Mouse (Mus musculus): Measurements from ENCODE around the gene Gpx3.

Gene Gpx3

DNA sequence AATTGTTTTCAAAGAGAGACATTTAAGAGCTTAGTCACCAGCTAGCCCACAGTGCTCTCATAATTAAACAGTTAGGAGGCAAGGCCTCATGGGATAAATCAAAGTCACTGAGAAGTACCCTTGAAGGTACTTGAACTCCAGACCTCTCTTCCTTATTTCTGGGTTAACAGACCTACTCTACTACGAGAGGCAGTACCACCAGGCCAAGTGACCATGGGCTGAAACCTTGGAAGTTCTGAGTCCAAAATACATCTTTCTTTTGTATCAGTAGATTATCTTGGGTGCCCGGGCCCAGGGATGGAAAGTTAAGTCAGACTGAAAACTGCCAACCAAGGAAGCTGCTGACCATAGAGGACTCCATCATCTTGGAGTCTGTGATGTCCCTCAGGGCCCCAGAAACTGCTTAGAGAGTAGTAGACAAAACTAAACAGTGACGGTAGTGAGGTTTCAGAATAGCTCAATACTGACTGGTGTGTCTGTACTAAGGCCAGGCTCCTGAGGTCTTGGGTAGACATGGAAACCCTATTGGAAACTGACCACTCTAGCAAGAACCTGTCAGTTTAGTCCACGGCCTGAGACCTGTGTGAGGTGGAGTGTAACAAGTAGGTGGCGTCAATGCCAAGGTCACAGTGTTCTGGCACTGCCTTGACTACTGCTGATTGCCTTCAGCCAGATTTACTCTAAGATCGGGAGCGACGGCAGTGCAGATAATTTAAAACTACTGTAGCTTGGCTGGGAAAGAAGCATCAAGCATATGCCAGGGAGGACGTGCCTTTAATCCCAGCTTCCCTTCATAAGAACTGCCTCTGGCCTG lies 10.5 kb downstream of the Gpx3 start:
- no peak for DNase-seq (ENCODE audit: low spot score in 2 of 2)

DNA sequence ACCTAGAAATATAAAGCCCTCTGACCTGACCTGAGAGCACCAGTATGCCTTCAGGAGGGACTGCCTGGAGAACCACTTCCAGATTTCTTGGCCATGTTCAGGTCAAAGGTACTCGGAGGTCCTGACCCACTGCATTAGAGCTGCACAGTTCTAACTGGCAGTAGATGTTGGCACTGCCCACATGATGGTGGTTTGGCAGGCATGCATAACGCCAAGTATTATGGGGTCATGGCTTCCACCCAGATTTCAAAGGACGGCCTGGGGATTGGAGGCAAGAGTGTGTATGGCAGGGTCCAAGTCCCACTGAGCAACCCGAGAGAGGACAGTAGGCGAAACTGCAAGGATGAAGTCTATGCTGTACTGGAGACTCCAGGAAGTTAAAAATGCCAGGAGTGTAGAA lies 11.6 kb downstream of the Gpx3 start:
- no peak for DNase-seq (ENCODE audit: low spot score in 2 of 2)

DNA sequence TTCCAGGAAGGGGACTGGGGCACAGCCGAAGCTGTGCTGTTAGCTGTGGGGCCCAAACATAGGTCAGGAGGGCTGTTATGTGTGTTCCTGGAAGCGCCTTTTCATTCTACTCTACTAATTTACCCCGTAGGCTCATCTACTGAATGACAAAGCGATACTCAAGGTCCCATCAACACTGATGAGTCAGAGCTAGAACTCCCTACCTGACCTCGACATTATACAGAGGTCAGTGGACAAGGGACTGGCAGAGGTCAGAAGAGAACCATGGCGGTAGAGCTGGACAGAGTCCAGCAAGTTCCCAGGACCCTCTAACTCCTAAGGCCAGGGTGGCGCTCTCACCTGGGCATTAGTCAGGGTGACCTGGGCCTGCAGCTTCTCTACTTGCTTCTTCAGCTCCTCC lies 15.2 kb downstream of the Gpx3 start:
- no peak for DNase-seq (ENCODE audit: low spot score in 2 of 2)

DNA sequence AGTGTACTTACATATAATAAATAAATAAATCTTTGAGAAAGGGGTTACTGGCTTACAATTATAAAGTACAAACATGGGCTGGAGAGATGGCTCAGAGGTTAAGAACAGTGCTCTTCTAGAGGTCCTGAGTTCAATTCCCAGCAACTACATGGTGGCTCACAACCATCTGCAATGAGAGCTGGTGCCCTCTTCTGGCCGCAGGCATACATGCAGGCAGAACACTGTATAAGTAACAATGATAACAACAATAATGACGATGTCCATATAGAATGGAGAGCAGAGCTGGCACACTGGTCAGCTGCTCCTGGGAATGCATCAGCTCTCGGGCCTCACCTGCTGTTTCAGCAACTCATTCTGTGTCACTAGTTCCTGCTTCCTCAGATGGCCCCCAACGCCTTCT lies 16.0 kb downstream of the Gpx3 start:
- no peak for DNase-seq (ENCODE audit: low spot score in 2 of 2)

DNA sequence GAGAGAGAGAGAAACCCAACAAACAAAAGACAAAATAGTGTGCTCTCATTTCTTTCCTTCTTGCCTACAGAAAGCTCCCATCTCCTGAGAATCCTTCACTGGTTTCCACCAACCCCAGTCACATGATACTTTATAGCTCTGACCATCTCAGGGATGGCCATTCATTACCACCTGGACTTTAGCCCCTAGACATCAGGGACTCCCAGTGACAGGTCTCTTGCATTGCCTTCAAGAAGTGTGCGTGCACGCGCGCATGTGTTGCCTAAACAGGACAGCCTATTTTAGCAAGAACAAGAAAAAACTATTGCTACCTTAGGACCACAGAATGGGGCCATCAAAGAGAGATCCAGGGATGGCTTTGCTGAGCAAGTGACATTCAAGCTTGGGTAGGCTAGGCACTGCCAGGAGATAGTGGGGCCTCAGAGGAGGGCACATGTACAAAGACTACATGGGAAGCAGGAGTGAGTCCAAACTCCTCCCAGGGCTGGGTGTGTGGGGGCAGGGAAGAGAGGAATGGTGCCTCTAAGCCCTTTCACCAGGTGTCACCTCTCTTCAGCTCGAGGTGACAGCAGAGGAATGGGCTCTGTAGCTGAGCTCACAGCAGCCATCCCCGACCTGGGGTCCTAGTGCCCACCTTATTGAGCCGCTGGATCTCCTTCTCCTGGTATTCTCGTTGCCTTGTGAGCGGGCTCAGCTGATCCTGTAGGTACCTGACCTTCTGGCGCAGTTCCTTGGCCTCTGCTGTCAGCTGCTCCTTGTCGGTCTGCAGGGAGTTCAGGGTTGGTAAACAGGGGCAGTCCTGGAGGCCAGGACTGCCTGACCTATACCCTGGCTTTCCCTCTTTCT lies 18.1 kb downstream of the Gpx3 start:
- DNase-seq (ENCODE audit: low spot score in 2 of 2): no peak

DNA sequence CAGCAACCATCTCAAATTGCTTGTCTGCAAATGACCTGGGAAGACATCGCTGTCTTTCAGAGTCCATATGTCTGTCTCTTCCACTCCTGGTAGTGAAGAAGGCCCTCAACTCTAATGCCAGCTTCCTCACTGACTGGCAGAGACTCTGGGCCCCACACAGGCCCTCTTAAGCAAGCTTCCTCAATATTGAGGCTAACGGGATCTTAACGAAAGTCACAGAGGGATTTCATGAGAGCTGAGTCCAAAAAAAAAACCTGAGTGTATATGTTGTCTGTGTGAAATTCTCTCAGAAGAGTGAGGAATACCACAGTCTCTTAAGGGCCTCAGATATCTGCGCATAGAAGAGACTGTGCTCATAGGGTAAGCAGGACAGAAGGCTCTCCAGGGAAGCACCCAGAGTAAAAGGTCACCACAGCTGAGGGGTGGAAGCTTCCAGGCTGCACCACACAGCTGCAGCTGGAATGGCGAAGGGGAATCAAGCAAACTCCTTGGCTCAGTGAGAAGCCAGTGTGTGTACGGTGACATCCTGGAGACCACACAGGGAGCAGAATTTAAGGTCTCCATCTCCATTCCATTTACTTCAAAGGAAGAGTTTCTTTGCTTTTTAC lies 18.8 kb downstream of the Gpx3 start:
- DNase-seq (ENCODE audit: low spot score in 2 of 2): no peak

DNA sequence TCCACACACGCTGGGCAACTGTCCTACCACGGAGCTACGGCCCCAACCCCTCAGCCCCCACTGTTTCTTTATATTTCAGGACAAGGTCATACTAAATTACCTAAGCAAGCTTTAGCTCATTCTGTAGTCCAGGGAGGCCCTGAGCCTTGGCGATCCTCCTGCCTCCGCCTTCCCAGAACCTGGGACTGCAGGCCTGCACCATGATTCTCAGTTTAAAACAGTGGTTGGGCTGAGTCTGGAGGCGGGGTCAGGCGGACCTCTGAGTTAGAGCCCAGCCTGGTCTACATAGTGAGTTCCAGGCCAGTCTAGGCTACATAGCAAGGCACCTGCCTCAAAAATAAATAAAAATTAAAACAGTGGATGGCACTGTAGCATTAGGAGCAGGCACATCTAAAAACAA lies 19.5 kb downstream of the Gpx3 start:
- no peak for DNase-seq (ENCODE audit: low spot score in 2 of 2)

DNA sequence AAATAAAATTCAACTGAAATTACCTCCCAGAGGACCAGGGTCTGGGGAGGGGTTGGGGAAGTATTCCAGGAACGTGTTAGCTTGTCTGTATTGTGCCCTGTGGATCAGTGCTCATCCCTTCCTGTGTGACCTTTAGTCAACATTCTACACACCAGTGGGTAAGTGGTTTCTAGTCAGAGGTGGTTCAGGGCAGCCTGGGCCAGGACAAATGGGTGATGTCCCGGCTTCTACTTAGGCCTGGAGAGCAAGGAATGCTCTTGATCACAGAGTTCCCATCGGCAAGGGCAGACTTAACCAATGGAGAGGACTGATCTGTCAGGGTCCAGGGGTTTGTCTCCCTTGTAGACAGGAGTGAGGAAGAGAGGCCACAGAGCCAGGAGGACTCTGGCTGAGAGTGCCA lies 20.2 kb downstream of the Gpx3 start:
- no peak for DNase-seq (ENCODE audit: low spot score in 2 of 2)

DNA sequence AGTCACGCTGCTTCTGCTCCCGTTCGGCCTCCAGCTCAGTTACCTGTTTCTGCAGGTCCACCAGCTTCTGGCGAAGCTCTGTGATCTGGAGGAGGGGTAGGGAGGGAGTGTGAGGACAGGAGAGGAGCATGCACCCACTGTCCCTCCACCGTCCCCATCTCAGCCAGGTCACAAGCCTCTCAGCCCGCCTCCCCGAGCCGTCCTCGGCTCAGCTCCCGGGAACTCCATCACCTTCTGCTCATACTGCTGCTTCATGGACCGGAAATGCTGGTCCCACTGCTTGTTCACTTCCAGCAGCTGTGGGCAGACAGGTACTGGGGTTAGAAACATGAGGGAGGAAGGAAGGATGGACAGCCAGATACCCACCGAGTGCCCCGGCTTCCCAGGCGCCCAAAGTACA lies 21.9 kb downstream of the Gpx3 start:
- DNase-seq (ENCODE audit: low spot score in 2 of 2): no peak

DNA sequence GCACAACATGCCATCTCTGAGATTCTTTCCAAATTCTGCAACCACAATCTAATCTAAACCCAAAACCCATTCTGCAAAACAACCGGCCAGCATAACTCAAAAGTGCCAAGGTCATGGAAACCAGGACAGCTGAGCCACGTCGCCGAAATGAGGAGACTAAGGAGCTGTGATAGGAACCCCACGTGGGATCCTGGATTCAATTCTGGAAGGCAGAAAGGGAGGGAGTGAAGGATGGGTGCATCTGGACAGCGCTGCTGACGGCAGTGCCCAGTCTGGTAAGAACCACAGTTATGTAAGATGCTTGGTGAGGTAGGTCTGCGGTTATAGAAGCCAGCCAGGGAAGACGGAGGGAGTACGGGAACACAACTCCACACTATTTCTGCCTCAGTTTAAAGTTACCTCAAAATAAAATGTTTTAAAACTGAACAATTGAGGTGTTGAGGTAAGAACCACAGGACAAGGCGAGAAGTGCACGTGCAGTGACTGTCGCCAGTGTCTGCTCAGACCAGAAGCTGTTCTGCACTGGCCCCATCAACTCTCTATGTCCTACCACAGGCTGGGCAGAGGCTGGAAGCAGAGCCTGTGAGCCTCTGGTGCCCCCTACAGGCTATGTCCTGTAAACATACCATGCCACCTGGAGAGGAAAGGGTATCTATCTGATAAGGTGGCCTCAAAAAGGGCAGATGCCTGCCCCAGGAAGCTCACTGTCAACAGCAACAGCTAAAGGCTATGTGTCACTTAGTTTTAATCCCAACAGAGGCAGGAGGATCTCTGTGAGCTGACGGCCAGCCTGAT lies 25.3 kb downstream of the Gpx3 start:
- peak; percentile 52 to 55 for DNase-seq (ENCODE audit: low spot score in 2 of 2)

DNA sequence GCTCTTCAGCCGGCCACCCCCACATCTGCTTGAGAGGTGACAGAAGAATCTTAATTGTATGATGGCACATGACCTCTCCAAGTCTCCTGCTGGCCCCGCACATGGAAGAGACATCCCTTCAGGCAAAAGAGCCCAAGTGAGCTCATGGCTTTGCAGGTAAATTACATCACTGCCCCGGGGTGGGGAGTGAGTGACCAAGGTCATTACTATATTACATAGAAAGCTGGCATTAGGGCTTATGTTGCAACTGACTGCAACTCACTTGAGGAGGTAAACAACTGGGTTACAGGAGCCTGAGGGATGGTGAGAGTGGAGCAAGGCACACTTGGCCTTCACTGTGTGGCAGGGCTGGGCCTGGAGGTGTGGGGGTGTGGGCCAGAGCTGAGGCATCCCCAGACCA lies 26.0 kb downstream of the Gpx3 start:
- no peak for DNase-seq (ENCODE audit: low spot score in 2 of 2)

DNA sequence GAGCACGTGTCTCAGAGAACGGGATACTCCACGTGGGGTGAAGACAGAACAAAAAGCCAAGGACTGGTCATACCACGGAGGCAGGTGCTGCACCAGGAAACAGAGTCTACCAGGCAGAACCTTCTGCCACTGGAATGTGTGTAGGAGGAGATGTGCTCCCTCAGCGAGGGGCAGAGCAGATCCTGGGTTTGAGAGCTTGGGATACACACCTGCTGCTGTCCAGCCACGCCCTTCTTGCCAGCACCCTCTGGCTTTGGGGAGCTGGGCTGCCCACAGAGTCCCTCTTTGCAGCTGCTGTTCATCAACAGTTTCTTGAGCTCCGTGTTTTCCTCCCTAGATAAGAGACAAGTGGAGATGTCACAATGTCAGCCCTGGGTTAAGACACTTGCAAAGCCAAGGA lies 26.6 kb downstream of the Gpx3 start:
- DNase-seq (ENCODE audit: low spot score in 2 of 2): no peak

DNA sequence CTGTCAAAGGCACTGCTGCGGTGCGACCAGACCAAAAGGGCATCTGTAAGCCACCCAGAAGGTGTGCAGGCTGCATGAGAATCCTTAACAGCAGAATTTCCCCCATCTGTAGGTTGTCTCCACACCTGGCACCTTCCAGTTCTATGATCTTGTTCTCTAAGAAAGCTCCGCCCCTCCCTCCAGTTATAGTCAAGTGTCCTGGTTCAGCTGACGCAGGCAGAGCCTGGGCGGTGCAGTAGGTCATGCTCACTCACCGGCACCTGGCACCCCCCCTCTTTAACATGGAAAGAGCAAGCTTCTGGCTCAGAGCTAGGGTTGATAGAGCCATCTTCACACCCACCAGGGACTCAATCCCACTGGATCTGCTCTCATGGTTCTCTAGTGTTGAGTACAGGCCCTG lies 27.0 kb downstream of the Gpx3 start:
- DNase-seq (ENCODE audit: low spot score in 2 of 2): no peak

DNA sequence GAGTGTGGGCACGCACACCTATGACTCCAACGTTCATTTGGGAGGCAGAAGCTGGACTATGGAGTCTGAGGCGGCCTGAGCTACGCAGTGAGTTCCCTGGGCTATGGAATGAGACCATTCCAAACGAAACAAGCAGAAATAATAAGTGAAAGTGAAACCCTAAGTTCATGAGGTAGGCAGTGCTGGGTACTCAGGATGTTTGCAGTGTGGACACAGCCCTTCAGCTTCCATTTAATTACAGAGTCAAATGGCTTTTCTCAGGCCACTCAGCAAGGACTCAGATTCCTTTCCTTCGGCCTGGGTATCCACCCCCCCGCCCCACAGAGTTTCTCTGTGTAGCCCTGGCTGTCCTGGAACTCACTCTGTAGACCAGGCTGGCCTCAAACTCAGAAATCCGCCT lies 27.5 kb downstream of the Gpx3 start:
- DNase-seq (ENCODE audit: low spot score in 2 of 2): no peak

DNA sequence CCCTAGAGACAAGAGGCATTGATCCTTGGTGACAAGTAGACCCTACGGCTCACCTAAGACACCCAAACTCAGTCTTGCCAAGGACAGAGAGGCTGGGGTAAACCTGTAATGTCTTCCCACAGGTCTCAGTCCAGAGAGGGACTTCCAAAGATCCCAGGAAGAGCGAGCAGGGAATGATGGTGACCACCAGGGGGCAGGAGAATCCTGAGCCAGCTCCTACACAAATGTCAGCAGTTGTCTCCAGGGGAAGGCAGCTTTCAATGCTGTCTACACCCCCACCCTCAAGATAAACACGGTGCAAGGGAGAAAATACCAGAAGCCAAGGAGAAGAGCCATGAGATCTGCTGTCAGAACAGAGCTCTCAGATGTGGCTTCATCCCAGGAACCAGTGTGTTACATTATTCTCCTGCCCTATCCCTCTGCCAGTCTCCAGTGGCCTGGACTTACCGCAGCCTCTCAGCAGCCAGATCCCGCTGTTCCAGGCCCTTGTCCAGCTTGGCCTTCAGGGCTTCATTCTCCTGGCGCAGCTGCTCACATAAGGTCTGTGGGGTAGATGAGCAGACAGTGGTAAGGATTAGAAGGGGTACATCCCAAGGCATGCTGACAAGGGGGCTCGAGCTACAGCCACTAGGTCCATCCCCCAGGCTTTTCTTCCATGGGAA lies 28.2 kb downstream of the Gpx3 start:
- DNase-seq (ENCODE audit: low spot score in 2 of 2): no peak

DNA sequence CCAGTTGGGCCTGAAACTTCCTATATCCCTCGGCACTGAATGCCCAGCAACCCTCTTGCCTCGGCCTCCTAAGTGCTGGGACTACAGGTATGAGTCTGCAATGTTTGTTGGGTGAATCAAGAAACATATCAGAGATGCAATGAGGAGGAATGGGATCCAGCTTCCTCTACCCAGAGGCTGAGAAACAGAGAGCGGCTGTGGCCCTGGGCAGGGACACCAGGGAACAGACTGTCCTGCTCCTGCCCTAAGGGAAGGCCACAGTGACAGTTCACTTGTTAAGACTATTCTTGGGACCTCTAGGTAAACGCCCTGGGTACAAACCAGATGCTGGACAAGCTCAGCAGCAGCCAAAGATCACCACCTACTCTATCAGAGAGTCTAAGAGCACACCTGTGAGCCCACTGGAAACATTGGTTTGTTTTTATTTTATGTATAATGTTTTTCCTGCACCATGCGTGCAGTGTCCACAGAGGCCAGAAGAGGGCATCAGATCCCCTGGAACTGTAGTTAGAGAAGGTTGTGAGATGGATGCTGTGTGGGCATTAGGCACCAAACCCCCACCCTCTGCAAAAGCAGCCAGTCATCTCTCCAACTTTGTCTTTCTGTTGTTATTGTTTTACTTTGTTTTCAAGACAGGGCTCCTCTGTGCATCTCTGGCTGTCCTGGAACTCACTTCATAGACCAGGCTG lies 29.3 kb downstream of the Gpx3 start:
- DNase-seq (ENCODE audit: low spot score in 2 of 2): peak; percentile 35 to 37

DNA sequence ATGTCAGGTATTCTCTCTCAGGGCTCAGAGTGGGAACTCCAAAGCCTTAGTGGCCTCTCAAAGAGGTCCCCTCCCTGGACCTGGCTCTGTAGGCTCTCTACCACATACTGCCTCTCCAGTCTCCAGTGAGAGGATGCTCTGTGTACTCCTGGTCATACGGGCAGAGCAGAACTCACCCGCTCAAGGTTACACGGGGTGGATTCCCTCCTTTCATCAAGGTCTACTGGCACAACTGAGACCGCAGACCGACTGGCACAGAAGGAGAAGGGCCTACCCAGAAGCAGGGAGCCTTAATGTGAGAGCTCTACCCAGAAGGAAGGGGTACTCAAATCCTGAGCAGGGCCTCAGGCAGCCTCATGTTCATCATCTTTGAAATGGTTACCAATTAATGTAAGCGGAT lies 30.3 kb downstream of the Gpx3 start:
- DNase-seq (ENCODE audit: low spot score in 2 of 2): no peak

DNA sequence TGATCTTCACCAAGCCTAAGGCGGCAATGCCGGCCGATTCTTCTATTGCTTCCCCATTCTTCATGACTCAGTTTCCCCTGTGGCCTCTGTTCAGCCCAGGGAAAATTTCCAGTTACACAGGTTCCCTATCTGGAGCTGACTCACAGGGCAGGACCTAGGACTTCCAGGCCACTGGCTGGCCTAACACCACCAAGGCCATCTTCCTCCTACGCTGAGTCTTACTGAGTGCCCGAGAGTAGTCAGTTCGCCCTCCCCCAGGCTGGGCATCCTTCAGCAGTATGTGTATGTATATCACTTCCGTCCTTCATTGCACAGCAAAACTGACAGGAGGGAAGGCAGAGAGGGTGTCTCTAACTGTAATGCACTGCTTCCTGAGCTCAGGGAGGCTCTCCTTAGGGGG lies 31.9 kb downstream of the Gpx3 start:
- DNase-seq (ENCODE audit: low spot score in 2 of 2): no peak

DNA sequence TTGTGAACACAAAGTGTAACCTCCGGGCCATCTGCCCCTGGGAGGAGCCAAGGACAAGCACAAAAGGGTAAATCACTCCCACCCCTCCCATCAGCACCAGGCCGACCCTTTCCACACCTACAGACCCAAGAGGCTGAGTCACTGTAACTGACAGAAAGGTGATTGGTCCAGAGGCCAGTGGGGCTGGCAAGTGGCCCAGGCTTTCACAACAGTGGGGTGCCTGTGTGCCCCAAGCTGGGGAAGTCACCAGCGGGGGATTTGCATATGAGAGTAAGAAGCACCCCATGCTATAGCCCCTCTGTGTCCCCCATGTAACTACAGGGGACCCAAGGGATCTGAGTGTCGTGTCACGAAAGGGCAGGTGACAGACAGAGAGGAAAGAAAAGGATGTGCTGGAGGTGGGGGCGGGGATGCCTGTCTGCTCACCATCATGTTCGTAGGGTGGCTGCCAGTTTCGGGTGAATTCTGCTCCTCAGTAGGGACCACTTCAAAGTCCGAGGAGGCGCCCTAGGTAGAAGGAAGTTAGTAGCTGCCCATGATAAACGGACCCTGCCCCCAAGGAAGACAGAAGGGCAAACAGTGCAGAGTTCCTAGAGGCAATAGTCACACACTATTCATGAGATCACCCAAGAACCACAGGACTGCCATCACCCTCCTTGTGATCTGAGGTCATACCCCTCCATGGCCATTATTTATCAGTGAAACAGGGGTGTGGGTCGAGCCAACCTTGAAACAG lies 34.0 kb downstream of the Gpx3 start:
- DNase-seq (ENCODE audit: low spot score in 2 of 2): peak; percentile 38 to 43

DNA sequence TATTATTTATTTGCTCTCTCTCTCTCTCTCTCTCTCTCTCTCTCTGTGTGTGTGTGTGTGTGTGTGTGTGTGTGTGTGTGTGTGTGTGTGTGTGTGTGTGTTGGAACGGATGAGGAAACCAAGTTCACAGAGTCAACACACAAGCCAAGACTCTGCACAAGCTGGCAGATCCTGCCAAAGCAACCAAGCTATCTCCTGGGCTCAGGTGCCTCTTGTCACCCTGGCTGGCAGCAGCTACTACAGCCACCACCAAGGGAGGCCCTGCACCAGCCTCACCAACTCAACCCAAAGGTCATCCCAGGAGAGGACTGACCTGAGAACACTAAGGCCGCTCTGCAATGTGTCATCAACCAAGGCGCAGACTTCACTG lies 34.5 kb downstream of the Gpx3 start:
- DNase-seq (ENCODE audit: low spot score in 2 of 2): no peak

All from spleen, postnatal 36 days (tissue).